Mouse (Mus musculus) heart, embryonic 13.5 days (tissue): ENCODE results near the gene Cdk5. TPM values are rescaled to one million over a fixed set of nuclear protein-coding genes. Genes with fewer than 3 reads are reported as not detected.

Source experiments
- polyA plus RNA-seq: library from polyadenylated mRNA; unstranded; fragments of >200 nt; fragmentation: Nextera tagmentation; extraction: Ambion mirVana; gene quantifications from 2 replicates; pipeline ENCODE4 v1.2.1, GENCODE M21; 2015

Gene Cdk5
- polyA plus RNA-seq, 1 experiment from 2014 or later: 25.8 TPM

Other genes starting within 250 kb of the Cdk5 start
- 24.4 and 26.2 TPM in 2 replicates for gene Kcnh2, start 71.9 kb downstream of the Cdk5 start, polyA plus RNA-seq
- 34.0 and 35.0 TPM in 2 replicates for gene Nos3, start 58.7 kb downstream of the Cdk5 start, polyA plus RNA-seq
- gene Atg9b, start 31.4 kb downstream of the Cdk5 start, polyA plus RNA-seq: 0.87 and 1.4 TPM in 2 replicates
- 62.0 and 63.4 TPM in 2 replicates for gene Abcb8, start 29.9 kb downstream of the Cdk5 start, polyA plus RNA-seq
- 0.25 TPM in 1 of 2 replicates, not detected in the other for gene Asic3, start 10.1 kb downstream of the Cdk5 start, polyA plus RNA-seq
- 26.9 and 29.3 TPM in 2 replicates for gene Slc4a2, start 307 bp upstream of the Cdk5 start, polyA plus RNA-seq
- 163 and 164 TPM in 2 replicates for gene Fastk, start 21.8 kb upstream of the Cdk5 start, polyA plus RNA-seq
- gene Tmub1, start 24.3 kb upstream of the Cdk5 start, polyA plus RNA-seq: 16.2 and 19.9 TPM in 2 replicates
- 14.4 and 16.5 TPM in 2 replicates for gene Agap3, start 28.6 kb upstream of the Cdk5 start, polyA plus RNA-seq
- gene Gbx1, start 103.7 kb upstream of the Cdk5 start, polyA plus RNA-seq: 0.05 TPM in 1 of 2 replicates, not detected in the other
- gene Asb10, start 117.4 kb upstream of the Cdk5 start, polyA plus RNA-seq: 4.1 TPM in 2 replicates
- gene 4931409K22Rik, start 133.3 kb upstream of the Cdk5 start, polyA plus RNA-seq: 0.08 and 0.11 TPM in 2 replicates
- gene Abcf2, start 153.9 kb upstream of the Cdk5 start, polyA plus RNA-seq: 66.7 and 70.7 TPM in 2 replicates
- gene Chpf2, start 163.2 kb upstream of the Cdk5 start, polyA plus RNA-seq: 16.1 and 16.6 TPM in 2 replicates
- 54.5 and 58.5 TPM in 2 replicates for gene Smarcd3, start 200.9 kb upstream of the Cdk5 start, polyA plus RNA-seq